Mouse (Mus musculus): Measurements from ENCODE around the gene Gna13.

Gna13 gene

GRCm38 (mm10) chr11:109419961-109420566 is 57.4 kb downstream of the Gna13 start:
- no peak for DNase-seq (ENCODE audit: extremely low read depth, low read depth, low spot score)

GRCm38 (mm10) chr11:109420567-109420962 is 57.9 kb downstream of the Gna13 start:
- no peak for DNase-seq (ENCODE audit: extremely low read depth, low read depth, low spot score)

- no peak for DNase-seq (ENCODE audit: extremely low read depth, low read depth, low spot score)
Observed at GRCm38 (mm10) chr11:109421205-109421604, 58.6 kb downstream of the Gna13 start.

GRCm38 (mm10) chr11:109422263-109422662 is 59.6 kb downstream of the Gna13 start:
- DNase-seq (ENCODE audit: extremely low read depth, low read depth, low spot score) = no peak

GRCm38 (mm10) chr11:109423294-109423693 is 60.7 kb downstream of the Gna13 start:
- no peak for DNase-seq (ENCODE audit: extremely low read depth, low read depth, low spot score)

- DNase-seq (ENCODE audit: extremely low read depth, low read depth, low spot score) = peak; percentile 69
Observed at GRCm38 (mm10) chr11:109425392-109426271, 63.0 kb downstream of the Gna13 start, which contains the start of gene Amz2. Gene Amz2, plus strand, starts transcription at chr11:109425946.

- DNase-seq (ENCODE audit: extremely low read depth, low read depth, low spot score) = no peak
Observed at GRCm38 (mm10) chr11:109426272-109426586, 63.6 kb downstream of the Gna13 start.

- no peak for DNase-seq (ENCODE audit: extremely low read depth, low read depth, low spot score)
Observed at GRCm38 (mm10) chr11:109427353-109427752, 64.7 kb downstream of the Gna13 start.

GRCm38 (mm10) chr11:109434233-109434798 is 71.7 kb downstream of the Gna13 start:
- DNase-seq (ENCODE audit: extremely low read depth, low read depth, low spot score) = no peak

GRCm38 (mm10) chr11:109436889-109437288 is 74.3 kb downstream of the Gna13 start:
- DNase-seq (ENCODE audit: extremely low read depth, low read depth, low spot score) = no peak

- DNase-seq (ENCODE audit: extremely low read depth, low read depth, low spot score) = no peak
Observed at GRCm38 (mm10) chr11:109439209-109439608, 76.6 kb downstream of the Gna13 start.

GRCm38 (mm10) chr11:109439829-109440340 is 77.3 kb downstream of the Gna13 start:
- no peak for DNase-seq (ENCODE audit: extremely low read depth, low read depth, low spot score)

- no peak for DNase-seq (ENCODE audit: extremely low read depth, low read depth, low spot score)
Observed at GRCm38 (mm10) chr11:109440641-109441040, 78.0 kb downstream of the Gna13 start.

- no peak for DNase-seq (ENCODE audit: extremely low read depth, low read depth, low spot score)
Observed at GRCm38 (mm10) chr11:109441119-109441518, 78.5 kb downstream of the Gna13 start.

- DNase-seq (ENCODE audit: extremely low read depth, low read depth, low spot score) = no peak
Observed at GRCm38 (mm10) chr11:109442166-109442730, 79.6 kb downstream of the Gna13 start.

- no peak for DNase-seq (ENCODE audit: extremely low read depth, low read depth, low spot score)
Observed at GRCm38 (mm10) chr11:109443468-109444263, 81.0 kb downstream of the Gna13 start.

- no peak for DNase-seq (ENCODE audit: extremely low read depth, low read depth, low spot score)
Observed at GRCm38 (mm10) chr11:109444600-109444999, 82.0 kb downstream of the Gna13 start.

- no peak for DNase-seq (ENCODE audit: extremely low read depth, low read depth, low spot score)
Observed at GRCm38 (mm10) chr11:109445438-109446035, 82.9 kb downstream of the Gna13 start.

Data from fat pad, adult 2 months (tissue).